Mouse (Mus musculus) erythroblast, embryonic 14.5 days (primary cell): Measurements from ENCODE around the gene Fars2.

Source experiments
- GATA1 ChIP-seq: IDR thresholded peaks from 2 replicates; pipeline ENCODE4 v1.6.1; 2012; ENCODE audit warnings: low read length, inconsistent platforms, mixed read lengths
- TAL1 ChIP-seq: IDR thresholded peaks from 3 replicates; pipeline ENCODE4 v1.6.1; 2012; ENCODE audit warnings: low read length, inconsistent platforms, mixed read lengths

GRCm38 (mm10) chr13:36139703-36140102 is 22.5 kb downstream of the Fars2 start:
- TF ChIP-seq TAL1 (no peak), GATA1 (no peak)
